Mouse (Mus musculus) E14TG2a.4 (cell line): ENCODE measurements around the gene Tlr11.

Experiments used
- CTCF ChIP-seq: conservative IDR thresholded peaks from 2 replicates; pipeline ENCODE4 v1.5.1; 2014; ENCODE audit warnings: low read length
- NANOG ChIP-seq: IDR thresholded peaks from 2 replicates; pipeline ENCODE4 v1.6.1; 2014; ENCODE audit warnings: borderline replicate concordance, low read length, mixed read lengths
- POU5F1 ChIP-seq: IDR thresholded peaks from 2 replicates; pipeline ENCODE4 v1.6.1; 2014; ENCODE audit warnings: low read length, borderline replicate concordance

- TF ChIP-seq CTCF (no peak), POU5F1 (no peak), NANOG (no peak)
These were observed 2.8 kb downstream of the Tlr11 start for GRCm38 (mm10) chr14:50360480-50360879.
